Mouse (Mus musculus): ENCODE data around the gene Plac1. TPM values are rescaled to one million over a fixed set of nuclear protein-coding genes. Genes with fewer than 3 reads are reported as not detected.

Plac1 gene
- total RNA-seq, 1 experiment from 2014 or later: not detected

GRCm38 (mm10) chrX:53197681-53198080, 42.2 kb downstream of the Plac1 start:
- DNase-seq: no peak

GRCm38 (mm10) chrX:53196392-53196791, 43.5 kb downstream of the Plac1 start:
- DNase-seq: no peak

GRCm38 (mm10) chrX:53188692-53189091, 51.2 kb downstream of the Plac1 start:
- no peak for DNase-seq

- DNase-seq: no peak
Measured at GRCm38 (mm10) chrX:53179801-53180200, 60.1 kb downstream of the Plac1 start.

- DNase-seq: no peak
Measured at GRCm38 (mm10) chrX:53176296-53176695, 63.6 kb downstream of the Plac1 start.

- no peak for DNase-seq
Measured at GRCm38 (mm10) chrX:53168623-53169022, 71.3 kb downstream of the Plac1 start.

GRCm38 (mm10) chrX:53166901-53167525, 72.9 kb downstream of the Plac1 start:
- DNase-seq: no peak

GRCm38 (mm10) chrX:53166251-53166900, 73.5 kb downstream of the Plac1 start:
- no peak for DNase-seq

- no peak for DNase-seq
Measured at GRCm38 (mm10) chrX:53162589-53162988, 77.3 kb downstream of the Plac1 start.

GRCm38 (mm10) chrX:53161583-53161982, 78.3 kb downstream of the Plac1 start:
- DNase-seq: no peak

GRCm38 (mm10) chrX:53161115-53161514, 78.8 kb downstream of the Plac1 start:
- DNase-seq: peak; percentile 56

- DNase-seq: no peak
Measured at GRCm38 (mm10) chrX:53148039-53148438, 91.9 kb downstream of the Plac1 start.

GRCm38 (mm10) chrX:53146389-53146917, 93.5 kb downstream of the Plac1 start:
- no peak for DNase-seq

- no peak for DNase-seq
Measured at GRCm38 (mm10) chrX:53139641-53140040, 100.3 kb downstream of the Plac1 start.

GRCm38 (mm10) chrX:53137066-53137465, 102.8 kb downstream of the Plac1 start:
- no peak for DNase-seq

- DNase-seq: no peak
Measured at GRCm38 (mm10) chrX:53129501-53129900, 110.4 kb downstream of the Plac1 start.

- no peak for DNase-seq
Measured at GRCm38 (mm10) chrX:53126492-53127033, 113.3 kb downstream of the Plac1 start.

GRCm38 (mm10) chrX:53125838-53126467, 114.0 kb downstream of the Plac1 start:
- no peak for DNase-seq

GRCm38 (mm10) chrX:53123562-53123961, 116.3 kb downstream of the Plac1 start:
- no peak for DNase-seq

- no peak for DNase-seq
Measured at GRCm38 (mm10) chrX:53118631-53119030, 121.3 kb downstream of the Plac1 start.

- no peak for DNase-seq
Measured at GRCm38 (mm10) chrX:53118019-53118418, 121.9 kb downstream of the Plac1 start.

GRCm38 (mm10) chrX:53114994-53115393, 124.9 kb downstream of the Plac1 start:
- no peak for DNase-seq

GRCm38 (mm10) chrX:53110142-53110541, 129.8 kb downstream of the Plac1 start:
- DNase-seq: no peak

Measured in adrenal gland, postnatal 25 days (tissue).